Mouse (Mus musculus): ENCODE measurements around the gene 4930455H04Rik. TPM values are rescaled to one million over a fixed set of nuclear protein-coding genes. Genes with fewer than 3 reads are reported as not detected.

Gene 4930455H04Rik
- polyA plus RNA-seq, 1 experiment from 2014 or later = not detected

DNA sequence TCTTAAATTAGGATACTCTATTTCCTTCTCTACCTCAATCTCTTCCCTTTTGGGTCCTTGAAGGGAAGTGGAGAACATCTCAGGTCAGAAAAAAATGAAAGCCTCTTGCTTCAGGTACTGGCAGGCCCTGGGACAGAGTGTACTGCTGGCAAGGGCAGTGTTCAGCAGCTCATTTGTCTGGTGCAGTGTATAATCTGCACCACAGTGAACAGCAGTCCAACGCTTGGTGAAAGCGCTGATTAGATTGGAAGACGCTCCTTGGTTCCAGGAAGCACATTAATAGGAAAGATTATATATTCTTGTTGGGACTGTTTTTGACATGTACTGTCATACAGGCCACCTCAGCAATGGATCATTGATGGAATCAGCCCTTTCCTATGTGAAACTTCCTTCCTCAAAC, 16.6 kb upstream of the 4930455H04Rik start:
- Histone ChIP-seq H3K36me3 (no peaks in the 10 kb centered on the region), H3K27me3 (no peaks in the 10 kb centered on the region), H3K9me3 (no peaks in the 10 kb centered on the region), H3K4me1 (replicated peaks) (no peaks in the 10 kb centered on the region), H3K9ac (no peak overlapping the region), H3K27ac (replicated peaks) (no peak overlapping the region), H3K4me2 (no peak overlapping the region), H3K4me3 (no peak overlapping the region)
- 85% methylated on average over 3 of the region's 3 CpGs for WGBS
- no peak for ATAC-seq (ENCODE audit: low FRiP score, low read depth)

DNA sequence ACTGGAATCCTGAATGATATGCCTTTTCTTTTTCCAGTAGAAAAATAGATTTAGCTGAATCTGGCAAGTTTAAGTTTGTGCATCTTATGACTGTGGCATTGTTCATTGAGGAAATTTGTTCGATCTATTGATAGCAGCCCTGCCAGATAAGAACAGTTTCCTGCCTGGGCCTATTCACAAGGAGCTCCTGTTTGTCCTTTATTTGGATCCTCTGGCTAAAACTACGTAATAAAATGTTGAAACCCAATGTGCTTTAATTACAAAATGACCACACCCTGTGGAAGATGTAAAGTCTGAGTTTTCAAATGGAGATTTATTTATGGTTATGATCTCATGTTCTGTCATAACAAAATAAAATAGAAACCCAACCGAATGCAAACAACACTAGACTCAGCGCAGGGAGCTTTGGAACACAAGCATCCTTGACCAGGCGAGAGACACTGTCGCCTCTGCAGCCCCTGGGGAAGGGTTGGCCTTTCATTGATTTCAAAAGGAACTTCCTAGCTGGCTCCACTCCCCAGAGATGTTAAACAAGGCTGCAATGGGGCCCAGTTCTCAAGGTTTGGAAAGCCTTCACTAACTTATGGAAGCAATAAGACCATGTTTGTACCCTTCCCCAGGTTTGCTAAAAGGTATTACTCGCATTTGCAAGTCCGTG, 15.7 kb upstream of the 4930455H04Rik start:
- no peaks in the 10 kb centered on the region for H3K9me3 ChIP-seq
- no peak overlapping the region for H3K4me3 ChIP-seq
- H3K4me2 ChIP-seq = no peak overlapping the region
- WGBS = 86% methylated on average over 8 of the region's 8 CpGs
- no peaks in the 10 kb centered on the region for H3K27me3 ChIP-seq
- H3K4me1 ChIP-seq (replicated peaks) = no peaks in the 10 kb centered on the region
- no peaks in the 10 kb centered on the region for H3K36me3 ChIP-seq
- H3K27ac ChIP-seq (replicated peaks) = no peak overlapping the region
- ATAC-seq (ENCODE audit: low FRiP score, low read depth) = no peak
- no peak overlapping the region for H3K9ac ChIP-seq

DNA sequence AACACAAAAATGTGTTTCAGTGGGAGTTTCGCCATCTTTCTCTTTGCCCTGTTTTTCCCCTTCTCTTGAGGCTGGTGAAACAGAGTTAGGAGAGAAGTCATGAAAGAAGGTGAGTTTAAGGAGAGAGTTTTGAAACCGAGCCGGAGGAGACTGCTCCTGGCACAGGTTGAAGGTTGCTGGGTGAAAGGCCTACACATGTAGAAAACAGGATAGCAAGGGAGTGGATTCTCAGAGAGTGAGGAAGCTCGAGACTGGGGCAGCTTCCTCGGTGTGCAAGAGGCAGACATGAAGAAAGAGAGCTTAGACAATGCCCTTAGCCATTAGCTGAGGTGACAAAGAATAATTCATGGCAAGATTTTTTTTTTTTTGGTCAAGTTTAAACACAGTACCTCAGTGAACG, 14.7 kb upstream of the 4930455H04Rik start:
- WGBS = 87% methylated on average over 6 of the region's 6 CpGs
- no peak for ATAC-seq (ENCODE audit: low FRiP score, low read depth)
- H3K4me3 ChIP-seq = no peak overlapping the region
- H3K9ac ChIP-seq = no peak overlapping the region
- H3K9me3 ChIP-seq = no peaks in the 10 kb centered on the region
- H3K27me3 ChIP-seq = no peaks in the 10 kb centered on the region
- H3K4me1 ChIP-seq (replicated peaks) = no peaks in the 10 kb centered on the region
- no peak overlapping the region for H3K4me2 ChIP-seq
- H3K27ac ChIP-seq (replicated peaks) = no peak overlapping the region
- H3K36me3 ChIP-seq = no peaks in the 10 kb centered on the region

DNA sequence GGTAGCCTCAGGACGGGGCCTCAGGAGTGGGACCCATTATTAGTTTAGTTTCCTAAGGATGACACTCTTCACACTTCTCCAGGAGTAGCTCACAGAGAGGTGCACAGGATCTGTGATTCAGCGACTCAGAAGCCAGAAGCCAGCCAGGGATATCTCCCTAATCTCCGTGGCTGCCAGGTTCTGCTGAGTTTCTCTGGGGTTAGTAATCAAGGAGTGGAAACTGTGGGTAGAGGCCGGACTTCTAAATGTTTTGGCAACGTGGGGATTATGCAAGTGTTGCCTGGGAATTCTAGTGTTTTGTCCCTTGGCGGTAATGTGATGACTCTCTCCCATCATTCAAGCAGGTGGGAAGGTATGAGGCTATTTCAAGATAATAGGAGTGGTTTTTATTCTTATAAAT, 13.0 kb upstream of the 4930455H04Rik start:
- no peak overlapping the region for H3K4me3 ChIP-seq
- H3K9me3 ChIP-seq = no peaks in the 10 kb centered on the region
- no peak overlapping the region for H3K4me2 ChIP-seq
- no peaks in the 10 kb centered on the region for H3K27me3 ChIP-seq
- no peaks in the 10 kb centered on the region for H3K36me3 ChIP-seq
- H3K4me1 ChIP-seq (replicated peaks) = no peaks in the 10 kb centered on the region
- no peak overlapping the region for H3K27ac ChIP-seq (replicated peaks)
- H3K9ac ChIP-seq = no peak overlapping the region
- no peak for ATAC-seq (ENCODE audit: low FRiP score, low read depth)
- WGBS = 72% methylated on average over 6 of the region's 6 CpGs

DNA sequence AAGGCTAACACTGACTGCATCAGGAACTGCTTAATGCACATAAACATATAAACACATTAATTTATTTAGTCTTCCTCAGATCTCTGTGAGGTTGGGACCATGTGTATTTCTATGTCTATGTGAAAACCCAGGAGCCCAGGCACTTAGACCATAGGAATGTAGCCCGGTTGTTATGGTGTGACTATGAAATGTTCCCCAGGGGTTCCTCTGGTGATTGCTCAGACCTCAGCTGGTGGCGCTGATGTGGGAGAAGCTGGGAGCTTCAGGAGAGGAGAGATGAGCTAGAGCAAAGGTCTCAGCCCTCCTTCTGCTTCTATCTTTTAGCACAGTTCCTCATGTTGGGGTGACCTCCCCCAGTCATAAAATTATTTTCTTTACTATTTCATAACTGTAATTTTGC, 7.7 kb upstream of the 4930455H04Rik start:
- H3K4me3 ChIP-seq = no peak overlapping the region
- no peak for ATAC-seq (ENCODE audit: low FRiP score, low read depth)
- no peaks in the 10 kb centered on the region for H3K4me1 ChIP-seq (replicated peaks)
- no peak overlapping the region for H3K27ac ChIP-seq (replicated peaks)
- H3K9ac ChIP-seq = no peak overlapping the region
- no peaks in the 10 kb centered on the region for H3K36me3 ChIP-seq
- no peaks in the 10 kb centered on the region for H3K9me3 ChIP-seq
- 78% methylated on average over 2 of the region's 2 CpGs for WGBS
- H3K27me3 ChIP-seq = no peaks in the 10 kb centered on the region
- H3K4me2 ChIP-seq = no peak overlapping the region

DNA sequence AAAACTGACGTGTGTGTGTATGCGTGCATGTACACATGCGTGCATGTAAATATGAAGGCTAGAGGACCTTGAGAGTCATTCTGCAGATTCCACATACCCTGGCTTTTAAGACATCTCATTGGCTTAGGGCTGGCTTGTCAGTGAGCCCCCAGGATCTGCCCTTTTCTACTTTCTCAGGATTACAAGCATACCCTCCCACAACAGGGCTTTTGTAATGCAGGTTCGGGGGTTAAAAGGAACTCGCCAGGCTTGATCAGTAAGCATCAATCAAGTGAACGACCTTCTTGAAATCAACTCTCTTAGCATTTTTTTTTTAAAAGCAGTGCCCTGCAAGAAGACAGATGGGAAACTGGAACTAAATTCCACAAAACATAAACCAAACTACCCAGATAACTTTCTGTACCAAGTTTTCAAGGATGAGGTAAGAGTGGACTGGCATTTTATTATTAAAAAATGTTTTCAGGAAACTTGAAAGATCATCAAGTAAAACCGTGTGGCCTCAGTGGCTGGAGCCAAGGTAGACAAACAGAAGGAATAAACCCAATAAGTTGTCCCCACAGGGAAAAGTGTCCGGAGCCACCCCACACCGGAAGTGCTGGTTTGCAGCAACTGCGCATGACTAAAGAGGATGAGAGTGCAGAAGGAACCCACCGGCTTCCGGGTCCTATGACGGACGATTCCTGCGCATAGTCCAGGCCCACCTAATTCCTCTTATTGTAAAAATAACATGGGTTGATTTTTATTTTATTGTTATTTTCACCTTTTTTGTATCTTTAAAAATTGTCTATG, 6.5 kb upstream of the 4930455H04Rik start:
- 65% methylated on average over 15 of the region's 15 CpGs for WGBS
- no peak for ATAC-seq (ENCODE audit: low FRiP score, low read depth)
- no peak overlapping the region for H3K27ac ChIP-seq (replicated peaks)
- no peaks in the 10 kb centered on the region for H3K9me3 ChIP-seq
- H3K4me2 ChIP-seq = no peak overlapping the region
- H3K4me1 ChIP-seq (replicated peaks) = no peaks in the 10 kb centered on the region
- H3K36me3 ChIP-seq = no peaks in the 10 kb centered on the region
- no peaks in the 10 kb centered on the region for H3K27me3 ChIP-seq
- H3K9ac ChIP-seq = no peak overlapping the region
- no peak overlapping the region for H3K4me3 ChIP-seq

DNA sequence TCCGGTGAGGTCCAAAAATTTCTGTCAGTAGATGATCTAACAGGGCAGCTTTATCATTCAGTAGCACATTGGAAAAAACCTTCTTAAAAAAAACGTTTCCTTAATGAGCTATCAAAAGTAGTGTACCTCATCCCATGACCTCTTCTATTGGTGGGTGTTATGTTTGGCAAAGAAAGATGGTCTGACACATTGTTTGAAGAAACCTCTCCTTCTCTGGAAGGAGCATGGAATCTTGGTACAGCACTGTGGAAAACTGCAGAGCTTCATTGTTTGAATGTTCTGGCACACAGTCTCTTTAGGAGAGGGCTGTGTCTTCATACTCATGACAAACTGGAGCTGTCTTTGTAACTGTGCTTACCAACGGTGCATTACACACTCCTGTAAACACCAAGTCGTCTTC, 4.9 kb upstream of the 4930455H04Rik start:
- no peak overlapping the region for H3K9ac ChIP-seq
- no peaks in the 10 kb centered on the region for H3K9me3 ChIP-seq
- WGBS = 69% methylated on average over 4 of the region's 4 CpGs
- no peak overlapping the region for H3K27ac ChIP-seq (replicated peaks)
- peaks cover 3% of the 10 kb centered on the region for H3K4me1 ChIP-seq (replicated peaks)
- H3K36me3 ChIP-seq = no peaks in the 10 kb centered on the region
- H3K4me3 ChIP-seq = no peak overlapping the region
- H3K27me3 ChIP-seq = no peaks in the 10 kb centered on the region
- no peak for ATAC-seq (ENCODE audit: low FRiP score, low read depth)
- no peak overlapping the region for H3K4me2 ChIP-seq

DNA sequence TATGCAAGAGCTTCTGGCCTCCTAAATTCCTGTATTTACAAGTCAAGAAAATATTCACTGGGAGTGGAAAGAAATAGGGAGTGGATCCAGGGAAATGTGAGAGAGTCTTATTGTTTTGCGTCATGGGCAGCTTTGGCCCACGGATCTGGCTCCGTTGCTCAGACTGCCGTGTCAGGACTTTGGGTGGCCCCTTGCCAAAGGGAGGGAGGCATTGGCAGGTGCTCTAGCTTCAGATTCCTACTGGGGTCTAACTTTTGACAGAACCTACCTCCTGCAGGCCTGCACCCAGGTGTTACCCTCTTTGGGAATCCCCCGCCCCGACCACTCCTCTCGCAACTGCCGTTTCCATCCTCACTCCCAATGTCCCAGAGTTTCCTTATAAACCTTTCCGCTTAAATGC, 3.6 kb upstream of the 4930455H04Rik start:
- H3K27ac ChIP-seq (replicated peaks) = no peak overlapping the region
- H3K4me3 ChIP-seq = no peak overlapping the region
- H3K27me3 ChIP-seq = no peaks in the 10 kb centered on the region
- H3K4me2 ChIP-seq = no peak overlapping the region
- ATAC-seq (ENCODE audit: low FRiP score, low read depth) = no peak
- WGBS = 76% methylated on average over 9 of the region's 9 CpGs
- H3K9ac ChIP-seq = no peak overlapping the region
- H3K36me3 ChIP-seq = no peaks in the 10 kb centered on the region
- H3K9me3 ChIP-seq = no peaks in the 10 kb centered on the region
- peaks cover 11% of the 10 kb centered on the region for H3K4me1 ChIP-seq (replicated peaks)

DNA sequence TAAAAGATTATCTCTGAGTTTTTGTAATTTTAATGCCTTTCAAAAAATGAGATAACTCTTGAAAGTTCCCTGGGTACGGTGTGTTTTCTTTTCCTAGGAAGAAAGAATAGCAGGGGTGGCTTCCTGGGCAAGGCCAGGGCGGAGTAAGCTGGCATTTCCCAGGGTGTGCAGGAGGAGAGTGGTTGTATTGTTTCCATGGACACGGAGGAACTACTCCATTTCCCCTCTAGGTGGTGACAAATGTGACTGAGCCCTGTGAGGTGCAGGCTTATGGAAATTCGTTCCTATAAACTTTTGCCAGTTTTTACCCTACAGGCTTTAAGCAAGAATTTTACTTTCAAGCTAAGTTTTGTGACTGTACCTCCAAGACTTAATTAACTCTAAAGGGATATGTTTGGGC, 1.8 kb upstream of the 4930455H04Rik start:
- WGBS = 20% methylated on average over 4 of the region's 4 CpGs
- Histone ChIP-seq H3K27me3 (no peaks in the 10 kb centered on the region), H3K9me3 (no peaks in the 10 kb centered on the region), H3K27ac (replicated peaks) (no peak overlapping the region), H3K4me2 (peak overlapping the region; percentile 71; the same call in 1 of the 2 replicates), H3K4me3 (0 out of 2 replicates have a peak overlapping the region, but pooled peaks have one; percentile 2), H3K4me1 (replicated peaks) (peaks cover 13% of the 10 kb centered on the region), H3K36me3 (no peaks in the 10 kb centered on the region), H3K9ac (no peak overlapping the region)
- peak; percentile 69 for ATAC-seq (ENCODE audit: low FRiP score, low read depth)

DNA sequence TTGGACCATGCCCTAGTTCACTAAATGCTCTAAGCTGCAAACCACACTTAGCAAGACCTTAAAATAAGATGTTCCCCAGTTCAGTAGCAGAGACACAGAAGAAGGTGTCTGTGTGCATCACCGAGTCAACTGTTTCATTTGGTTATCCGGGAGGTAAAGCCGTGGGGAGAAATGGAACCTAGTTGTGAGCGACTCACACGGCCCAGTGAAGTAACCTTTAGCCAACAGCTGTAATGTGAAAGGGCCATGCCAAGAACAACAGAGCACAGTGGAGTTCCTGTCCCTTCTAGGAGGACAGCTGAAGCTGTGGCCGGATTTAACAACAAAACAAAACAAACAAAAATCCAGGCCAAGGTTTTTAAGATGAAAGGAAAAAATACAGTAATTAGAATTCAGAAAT, 1.3 kb upstream of the 4930455H04Rik start:
- no peaks in the 10 kb centered on the region for H3K9me3 ChIP-seq
- peak overlapping the region; percentile 45; the same call in 1 of the 2 replicates for H3K27ac ChIP-seq (replicated peaks)
- peaks cover 13% of the 10 kb centered on the region for H3K4me1 ChIP-seq (replicated peaks)
- no peaks in the 10 kb centered on the region for H3K27me3 ChIP-seq
- no peak overlapping the region for H3K9ac ChIP-seq
- H3K4me2 ChIP-seq = peak overlapping the region; percentile 71
- no peak for ATAC-seq (ENCODE audit: low FRiP score, low read depth)
- WGBS = 60% methylated on average over 6 of the region's 6 CpGs
- no peaks in the 10 kb centered on the region for H3K36me3 ChIP-seq
- H3K4me3 ChIP-seq = peak overlapping the region; percentile 2; the same call in 1 of the 2 replicates

DNA sequence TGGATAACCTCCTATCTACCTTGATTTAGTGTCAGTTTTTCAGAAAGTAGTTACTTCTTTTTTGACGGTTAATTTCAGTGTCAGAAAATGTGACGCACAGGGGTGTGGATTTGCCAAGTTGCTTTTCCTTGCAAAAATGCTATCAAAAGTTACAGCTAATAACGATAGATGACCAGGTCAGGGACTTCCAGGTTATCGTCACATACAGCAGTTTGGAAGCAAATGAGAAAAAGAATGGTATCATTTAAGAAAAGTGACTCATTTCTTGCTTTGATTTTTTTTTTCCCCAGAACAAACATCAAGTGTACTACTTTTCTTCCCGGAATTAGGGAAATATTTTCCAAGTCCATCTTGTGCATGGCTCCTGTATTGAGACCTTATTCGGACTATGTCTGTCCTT, 631 bp upstream of the 4930455H04Rik start:
- Histone ChIP-seq H3K9ac (no peak overlapping the region), H3K9me3 (no peaks in the 10 kb centered on the region), H3K4me1 (replicated peaks) (peaks cover 13% of the 10 kb centered on the region), H3K4me2 (peak overlapping the region; percentile 71), H3K27me3 (no peaks in the 10 kb centered on the region), H3K36me3 (no peaks in the 10 kb centered on the region), H3K27ac (replicated peaks) (no peak overlapping the region), H3K4me3 (peak overlapping the region; percentile 2; the same call in 1 of the 2 replicates)
- no peak for ATAC-seq (ENCODE audit: low FRiP score, low read depth)
- 85% methylated on average over 6 of the region's 6 CpGs for WGBS

DNA sequence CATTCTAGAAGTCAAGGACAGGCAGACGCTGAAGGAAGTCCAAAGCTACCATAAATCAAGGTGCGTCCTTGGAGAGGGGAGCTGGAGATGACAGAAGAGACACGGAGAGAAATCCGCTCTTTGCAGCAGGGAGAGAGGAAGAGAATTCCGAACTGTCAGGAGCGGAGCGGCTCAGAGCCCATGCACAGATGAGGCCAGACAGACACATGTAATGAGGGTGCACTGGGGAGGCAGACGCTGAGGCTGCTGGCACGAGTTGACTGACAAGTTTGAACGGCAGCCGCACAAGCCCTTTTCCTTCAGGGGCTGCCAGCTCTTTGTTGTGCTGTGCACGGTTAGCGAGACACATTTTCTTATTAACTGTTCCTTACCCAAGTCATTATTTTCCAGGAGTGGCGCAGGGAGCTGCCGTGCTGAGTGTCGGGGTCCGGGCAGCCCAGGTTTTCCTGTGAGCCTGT, 502 bp downstream of the 4930455H04Rik start, which contains the start of gene Palmd:
TSS of gene Palmd (minus strand) at position 448 of the 458 bp plus-strand sequence.
- H3K4me2 ChIP-seq = peak within 1 kb of the TSS; percentile 71
- 3% methylated on average over 17 of the region's 17 CpGs for WGBS
- peak within 1 kb of the TSS; percentile 50 for H3K9ac ChIP-seq
- H3K4me1 ChIP-seq (replicated peaks) = peaks cover 13% of the 10 kb centered on the region
- no peaks in the 10 kb centered on the region for H3K36me3 ChIP-seq
- H3K27me3 ChIP-seq = no peaks in the 10 kb centered on the region
- ATAC-seq (ENCODE audit: low FRiP score, low read depth) = peak; percentile 91
- H3K4me3 ChIP-seq = peak within 1 kb of the TSS; percentile 51
- no peaks in the 10 kb centered on the region for H3K9me3 ChIP-seq
- H3K27ac ChIP-seq (replicated peaks) = peak within 1 kb of the TSS; percentile 78

Data from hindbrain, embryonic 15.5 days (tissue).